Mouse (Mus musculus): ENCODE data around the gene Il1rl2.

Gene Il1rl2

GRCm38 (mm10) chr1:40384931-40385545 is 60.6 kb downstream of the Il1rl2 start:
- DNase-seq, result no peak

- no peak for DNase-seq
These were observed 67.0 kb downstream of the Il1rl2 start for GRCm38 (mm10) chr1:40391374-40391773.

GRCm38 (mm10) chr1:40392535-40392934 is 68.1 kb downstream of the Il1rl2 start:
- DNase-seq, result no peak

- DNase-seq, result no peak
These were observed 68.8 kb downstream of the Il1rl2 start for GRCm38 (mm10) chr1:40393214-40393613.

- DNase-seq, result no peak
These were observed 75.2 kb downstream of the Il1rl2 start for GRCm38 (mm10) chr1:40399639-40400038.

- DNase-seq, result no peak
These were observed 80.3 kb downstream of the Il1rl2 start for GRCm38 (mm10) chr1:40404682-40405081.

GRCm38 (mm10) chr1:40409882-40410281 is 85.5 kb downstream of the Il1rl2 start:
- no peak for DNase-seq

GRCm38 (mm10) chr1:40413039-40413438 is 88.6 kb downstream of the Il1rl2 start:
- no peak for DNase-seq

GRCm38 (mm10) chr1:40414276-40414675 is 89.9 kb downstream of the Il1rl2 start:
- DNase-seq, result no peak

- DNase-seq, result no peak
These were observed 90.7 kb downstream of the Il1rl2 start for GRCm38 (mm10) chr1:40414863-40415656.

GRCm38 (mm10) chr1:40417034-40417433 is 92.6 kb downstream of the Il1rl2 start:
- DNase-seq, result no peak
